Mouse (Mus musculus) hematopoietic stem cell, adult 5-6 weeks (primary cell): ENCODE results near the gene Sgms1. TPM values are rescaled to one million over a fixed set of nuclear protein-coding genes. Genes with fewer than 3 reads are reported as not detected.
"Not testable (repeated sequence)": the region's sequence is repeated elsewhere in the genome, so short reads cannot be mapped to it uniquely, and the experiment has no call there.

ENCODE experiments used
- ATAC-seq, 2 experiments: fragments of 125-278 bp in 1 of 2; replicated peaks in 1 of 2; 2 replicates each; pipeline ENCODE4 v1.8.0; 2016 to 2017; ENCODE audit warnings: inconsistent platforms in 2 of 2, mild to moderate bottlenecking in 2 of 2, moderate number of reproducible peaks in 2 of 2, low read depth in 1 of 2, moderate TSS enrichment in 1 of 2; ENCODE audit not compliant: low FRiP score in 2 of 2, poor library complexity in 2 of 2, severe bottlenecking in 2 of 2, insufficient read depth in 1 of 2, low TSS enrichment in 1 of 2
- total RNA-seq: library from RNA; stranded (forward); fragments of 172-1452, 232-1000 nt; gene quantifications from 2 replicates; pipeline ENCODE4 v1.2.3, GENCODE M21; 2017

The Sgms1 gene
- total RNA-seq, 1 experiment from 2014 or later: 79.2 TPM

- ATAC-seq: peak; percentile 60 to 84; a peak in 2 of 4 replicates
Observed at GRCm38 (mm10) chr19:32320366-32320666, 69.2 kb downstream of the Sgms1 start.

GRCm38 (mm10) chr19:32319531-32320365, 69.8 kb downstream of the Sgms1 start:
- ATAC-seq: no peak

GRCm38 (mm10) chr19:32319057-32319456, 70.5 kb downstream of the Sgms1 start:
- ATAC-seq: no peak

GRCm38 (mm10) chr19:32317347-32317746, 72.2 kb downstream of the Sgms1 start:
- ATAC-seq: not testable (repeated sequence)

- no peak for ATAC-seq
Observed at GRCm38 (mm10) chr19:32313304-32313703, 76.2 kb downstream of the Sgms1 start.

GRCm38 (mm10) chr19:32311762-32312161, 77.8 kb downstream of the Sgms1 start:
- no peak for ATAC-seq

GRCm38 (mm10) chr19:32311063-32311462, 78.5 kb downstream of the Sgms1 start:
- ATAC-seq: no peak; a peak in 1 of 4 replicates

- ATAC-seq: no peak
Observed at GRCm38 (mm10) chr19:32310483-32310882, 79.0 kb downstream of the Sgms1 start.

- ATAC-seq: no peak
Observed at GRCm38 (mm10) chr19:32309346-32309745, 80.2 kb downstream of the Sgms1 start.

GRCm38 (mm10) chr19:32308311-32308710, 81.2 kb downstream of the Sgms1 start:
- ATAC-seq: no peak

GRCm38 (mm10) chr19:32304898-32305297, 84.6 kb downstream of the Sgms1 start:
- ATAC-seq: no peak

- ATAC-seq: peak; percentile 80 to 87
Observed at GRCm38 (mm10) chr19:32304008-32304873, 85.3 kb downstream of the Sgms1 start.

GRCm38 (mm10) chr19:32302835-32303381, 86.6 kb downstream of the Sgms1 start:
- ATAC-seq: no peak

GRCm38 (mm10) chr19:32301568-32301967, 87.9 kb downstream of the Sgms1 start:
- no peak for ATAC-seq

- peak in 1 of 2 experiments; percentile 29; a peak in 1 of 4 replicates for ATAC-seq
Observed at GRCm38 (mm10) chr19:32298221-32298620, 91.3 kb downstream of the Sgms1 start.

- no peak for ATAC-seq
Observed at GRCm38 (mm10) chr19:32296863-32297262, 92.7 kb downstream of the Sgms1 start.

GRCm38 (mm10) chr19:32295581-32295980, 93.9 kb downstream of the Sgms1 start:
- no peak for ATAC-seq
